Mouse (Mus musculus) fat pad, adult 2 months (tissue): ENCODE measurements around the gene Cyp1b1.

Source experiments
- DNase-seq: peaks from one replicate; pipeline ENCODE4 v3.0.0-alpha.2; 2011; ENCODE audit warnings: low read depth, low spot score; ENCODE audit errors: extremely low read depth

The Cyp1b1 gene

DNA sequence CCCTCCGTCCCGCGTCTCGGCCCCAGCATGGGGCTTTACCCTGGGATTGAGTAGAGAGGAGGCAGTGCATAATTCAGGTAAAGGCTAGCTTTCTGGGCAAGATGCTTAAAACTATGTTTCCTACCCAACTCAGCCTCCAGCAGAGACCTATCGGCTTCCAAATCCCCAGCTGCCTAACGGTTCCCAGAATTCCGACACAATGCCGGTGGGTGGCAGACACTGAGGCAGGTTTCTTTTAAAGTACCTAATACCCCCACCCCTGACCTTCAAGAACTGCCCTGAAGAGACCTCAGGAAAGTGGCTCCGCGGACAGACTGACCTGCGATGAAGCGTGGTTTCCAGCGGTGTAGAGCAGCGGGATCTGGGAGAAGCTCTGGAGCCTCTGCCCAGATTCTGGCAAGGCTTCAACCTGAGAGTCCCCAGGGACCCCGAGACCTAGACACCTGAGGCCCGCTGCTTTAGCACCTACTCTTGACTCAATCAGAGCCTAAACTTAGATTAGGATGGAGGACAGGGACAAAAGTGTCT, 429 bp downstream of the Cyp1b1 start:
- DNase-seq: no peak

DNA sequence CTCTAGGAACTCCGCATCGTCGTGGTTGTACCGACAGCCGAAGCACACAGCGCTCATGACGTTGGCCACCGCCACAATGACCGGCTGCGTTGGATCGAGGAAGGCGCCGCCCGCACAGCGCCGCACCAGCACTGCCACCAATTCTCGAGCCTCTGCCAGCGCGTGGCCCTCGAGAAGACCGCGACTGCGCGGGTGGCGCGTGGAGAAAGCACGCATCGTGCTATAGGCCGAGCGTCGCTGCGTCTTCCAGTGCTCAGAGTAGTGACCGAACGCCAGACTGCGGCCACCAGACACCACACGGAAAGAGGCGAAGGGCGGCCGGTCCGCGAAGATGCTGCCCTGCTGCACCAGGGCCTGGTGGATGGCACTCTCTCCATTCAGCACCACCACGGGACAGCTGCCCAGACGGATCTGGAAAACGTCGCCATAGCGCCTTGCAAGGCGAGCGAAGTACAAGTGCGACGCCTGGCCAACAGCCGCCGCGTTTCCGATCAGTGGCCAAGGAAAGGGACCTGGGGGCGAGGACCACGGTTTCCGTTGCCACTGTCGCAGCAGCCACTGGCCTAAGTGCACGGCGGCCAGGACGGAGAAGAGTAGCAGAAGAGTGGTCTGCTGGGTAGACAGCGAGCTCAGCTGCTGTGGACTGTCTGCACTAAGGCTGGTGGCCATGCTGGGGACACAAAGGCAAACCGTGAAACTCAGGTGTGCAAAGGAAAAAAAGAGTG, 1.1 kb downstream of the Cyp1b1 start:
- DNase-seq: no peak

DNA sequence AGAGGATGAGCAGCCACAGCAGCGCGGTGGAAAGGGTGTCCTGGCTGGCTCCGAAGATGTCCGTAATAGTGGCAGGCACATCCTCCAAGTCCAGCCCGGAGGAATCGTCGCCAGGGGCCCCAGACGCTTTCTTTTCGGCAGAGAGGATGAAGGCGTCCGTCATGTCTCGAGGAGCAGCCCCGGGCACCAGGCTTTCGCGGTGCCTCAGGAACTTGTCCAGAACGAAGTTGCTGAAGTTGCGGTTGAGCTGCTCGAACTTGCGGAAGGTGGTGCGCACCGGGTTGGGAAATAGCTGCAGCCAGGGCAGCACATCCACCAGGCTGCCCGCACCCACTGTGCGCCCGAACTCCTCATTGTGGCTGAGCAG, 1.6 kb downstream of the Cyp1b1 start:
- DNase-seq: no peak

DNA sequence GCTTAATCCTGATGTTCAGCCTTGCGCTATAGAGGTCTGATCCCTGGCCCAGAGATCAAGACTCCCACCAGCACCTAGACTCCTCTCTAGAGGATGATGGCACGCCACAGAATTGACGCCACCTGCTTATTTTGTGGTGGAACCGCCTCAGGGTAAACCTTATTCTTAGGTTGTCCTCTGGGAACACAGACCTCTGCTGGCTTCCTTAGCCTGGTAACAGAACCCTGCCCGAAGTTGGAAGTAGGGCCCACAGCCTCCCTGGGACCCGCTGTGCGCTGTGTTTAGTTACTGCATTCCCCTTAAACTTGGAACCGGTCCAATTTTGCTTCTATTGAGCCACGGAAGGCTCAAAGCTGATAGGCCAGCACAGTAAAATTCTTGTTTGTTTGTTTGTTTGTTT, 2.3 kb downstream of the Cyp1b1 start:
- DNase-seq: no peak

DNA sequence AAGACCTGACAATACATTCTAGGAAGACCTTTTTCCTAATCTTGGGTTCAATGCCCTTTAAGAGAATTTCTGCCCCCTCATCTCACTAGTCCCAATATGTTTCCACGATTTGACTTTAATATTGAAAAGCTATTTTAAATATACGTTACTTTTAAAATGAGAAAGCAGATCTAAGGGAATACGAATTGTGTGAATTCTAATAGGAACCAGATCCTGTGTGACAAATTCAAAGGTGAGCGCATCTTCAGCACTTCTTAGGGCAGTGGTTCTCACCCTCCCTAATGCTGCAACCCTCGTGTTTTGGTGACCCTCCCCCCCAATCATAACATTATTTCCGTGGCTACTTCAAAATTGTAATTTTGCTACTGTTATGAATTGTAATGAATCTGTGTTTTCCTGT, 2.9 kb downstream of the Cyp1b1 start:
- DNase-seq: no peak

DNA sequence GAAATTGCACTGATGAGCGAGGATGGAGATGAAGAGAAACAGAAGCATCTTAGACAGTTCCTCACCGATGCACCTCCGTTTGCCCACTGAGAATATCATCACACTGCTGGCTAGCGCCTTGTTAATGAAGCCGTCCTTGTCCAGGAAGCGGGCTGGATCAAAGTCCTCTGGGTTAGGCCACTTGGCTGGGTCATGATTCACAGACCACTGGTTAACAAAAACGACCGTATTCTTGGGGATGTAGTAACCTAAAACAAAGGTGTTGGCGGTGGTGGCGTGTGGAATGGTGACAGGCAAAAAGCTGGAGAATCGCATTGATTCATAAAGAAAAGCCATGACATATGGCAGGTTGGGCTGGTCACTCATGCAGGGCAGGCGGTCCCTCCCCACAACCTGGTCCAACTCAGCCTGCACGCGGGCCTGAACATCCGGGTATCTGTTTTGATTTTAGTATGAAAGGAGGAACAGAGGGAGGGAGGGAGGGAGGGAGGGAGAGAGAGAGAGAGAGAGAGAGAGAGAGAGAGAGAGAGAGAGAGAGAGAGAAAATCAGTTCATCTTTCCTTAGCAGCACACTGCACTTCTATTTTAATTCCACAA, 4.5 kb downstream of the Cyp1b1 start:
- DNase-seq: no peak

DNA sequence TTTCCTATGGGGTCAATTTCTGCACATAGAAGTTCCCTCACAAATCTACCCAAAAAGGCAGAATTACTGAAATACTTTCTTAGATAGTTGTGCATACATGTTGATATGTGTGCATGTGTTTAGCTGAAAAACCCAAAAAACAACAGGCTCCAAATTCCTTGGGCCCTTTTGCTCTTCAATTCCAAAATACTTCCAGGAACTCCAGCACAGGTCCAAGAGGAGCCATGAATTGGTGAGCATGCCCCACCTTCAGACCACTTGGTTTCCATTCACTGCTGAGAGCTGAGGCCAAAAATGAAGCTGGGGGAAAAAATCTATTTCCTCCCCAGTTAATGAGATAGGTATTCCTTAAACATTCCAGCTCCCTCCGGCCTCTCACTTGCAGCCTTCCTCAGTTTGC, 5.1 kb downstream of the Cyp1b1 start:
- no peak for DNase-seq

DNA sequence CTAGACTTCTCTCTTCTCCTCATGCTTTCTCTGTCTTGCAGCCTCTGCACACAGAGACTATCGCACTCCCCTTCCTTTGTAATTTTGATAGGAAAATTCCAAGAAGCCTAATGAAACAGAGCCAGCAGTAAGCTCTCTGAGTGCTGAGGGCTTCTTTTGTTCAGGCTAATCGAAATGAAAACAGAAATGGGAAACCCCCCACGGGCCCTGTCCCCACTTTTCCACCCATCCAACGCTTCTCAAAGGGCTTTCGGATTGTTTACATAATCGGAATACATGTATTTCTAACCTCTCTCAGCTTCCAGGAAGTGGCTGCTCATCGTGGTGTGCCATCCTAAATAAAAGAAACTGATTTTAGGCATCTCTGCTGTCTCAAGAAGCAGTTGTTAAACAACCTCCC, 6.7 kb downstream of the Cyp1b1 start:
- no peak for DNase-seq

DNA sequence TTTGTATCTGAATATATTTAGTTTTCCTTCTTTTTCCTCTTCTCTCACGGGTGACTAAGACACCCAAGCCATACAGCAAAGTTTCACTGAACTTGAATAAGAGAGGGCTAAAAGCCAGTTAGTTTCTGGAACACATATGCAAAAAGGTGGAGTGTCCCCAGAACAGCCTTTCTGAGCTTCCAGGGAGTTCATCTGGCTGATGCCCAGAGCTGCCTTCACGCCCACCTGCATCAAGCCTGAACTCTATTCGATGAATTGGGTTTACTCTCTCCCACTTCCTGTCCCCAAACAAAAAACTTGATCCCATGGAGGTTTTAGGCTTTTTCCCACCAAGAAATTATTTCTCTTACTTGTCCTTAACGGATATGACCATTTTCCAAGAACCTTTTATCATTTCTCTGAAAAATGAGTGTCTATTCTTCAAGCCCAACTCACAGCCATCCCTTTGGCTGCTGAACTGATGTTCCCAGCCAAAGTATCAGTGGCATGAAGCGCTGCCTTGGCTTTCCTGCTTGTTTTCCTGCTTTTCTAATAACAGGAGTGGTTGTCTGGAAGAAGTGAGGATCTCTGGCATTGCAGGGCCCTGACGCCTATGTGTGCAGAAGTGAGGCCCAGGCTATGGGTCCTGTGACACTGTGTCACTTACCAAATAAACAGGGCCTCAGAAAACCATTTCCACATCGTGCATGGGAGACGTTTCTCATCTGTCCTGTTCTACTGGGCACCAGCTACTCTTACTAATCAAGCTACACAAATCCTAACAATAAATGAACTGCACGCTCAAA, 9.0 kb downstream of the Cyp1b1 start:
- no peak for DNase-seq

DNA sequence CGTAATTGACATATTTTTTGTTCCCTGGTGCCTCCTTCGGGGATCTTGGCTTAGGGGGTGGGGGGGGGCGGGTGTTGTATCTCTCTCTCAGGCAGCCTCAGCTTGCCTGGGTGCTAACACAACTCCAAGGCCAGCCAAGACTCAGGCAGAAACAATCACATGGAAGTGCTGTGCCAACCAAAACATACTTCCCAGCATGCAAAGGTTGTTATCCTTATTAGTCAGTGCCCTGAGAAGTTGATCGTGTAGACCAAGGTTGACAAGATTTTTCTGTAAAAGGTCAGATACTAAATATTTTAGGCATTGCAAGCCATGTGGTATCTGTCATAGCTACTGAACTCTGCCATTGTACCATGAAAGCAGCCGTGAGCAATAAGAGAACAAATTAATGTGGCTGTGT, 14.0 kb downstream of the Cyp1b1 start:
- peak; percentile 56 for DNase-seq

DNA sequence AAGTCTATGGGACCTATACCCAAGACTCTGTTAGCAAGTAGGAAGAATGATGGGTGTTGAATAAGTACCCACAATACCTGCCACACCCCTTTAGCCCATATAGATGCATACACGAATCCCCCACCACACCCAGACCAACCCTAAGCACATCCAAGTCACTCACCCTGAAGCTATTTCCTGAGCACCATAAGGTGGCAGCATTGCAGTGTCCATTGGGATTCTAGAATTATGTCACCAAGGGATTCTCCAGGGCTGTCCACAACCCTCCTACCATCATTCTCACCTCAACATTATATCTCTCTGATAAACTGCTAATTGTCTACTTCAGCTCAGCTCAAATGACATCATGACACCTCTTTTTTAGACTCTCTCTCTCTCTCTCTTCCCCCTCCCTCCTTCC, 15.7 kb downstream of the Cyp1b1 start:
- DNase-seq: no peak

DNA sequence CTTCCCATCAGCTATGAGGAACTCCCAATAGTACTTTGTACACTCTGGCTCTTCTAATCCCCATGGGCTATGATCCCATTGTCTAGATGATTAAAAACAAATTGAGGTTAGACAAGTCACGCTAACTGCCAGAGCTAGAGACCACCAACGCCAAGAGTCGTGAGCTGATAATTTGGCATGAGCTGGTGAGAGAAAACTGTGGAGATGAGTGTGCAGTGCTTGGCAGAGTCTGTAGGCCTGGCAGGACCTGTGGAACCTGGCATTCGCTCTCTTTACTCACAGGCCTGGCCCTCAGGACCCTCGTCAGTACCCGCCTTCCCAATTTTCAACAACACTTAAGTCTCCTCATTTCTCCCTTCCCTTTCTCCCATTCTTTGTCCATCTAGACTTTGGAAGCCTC, 19.3 kb downstream of the Cyp1b1 start:
- DNase-seq: no peak

DNA sequence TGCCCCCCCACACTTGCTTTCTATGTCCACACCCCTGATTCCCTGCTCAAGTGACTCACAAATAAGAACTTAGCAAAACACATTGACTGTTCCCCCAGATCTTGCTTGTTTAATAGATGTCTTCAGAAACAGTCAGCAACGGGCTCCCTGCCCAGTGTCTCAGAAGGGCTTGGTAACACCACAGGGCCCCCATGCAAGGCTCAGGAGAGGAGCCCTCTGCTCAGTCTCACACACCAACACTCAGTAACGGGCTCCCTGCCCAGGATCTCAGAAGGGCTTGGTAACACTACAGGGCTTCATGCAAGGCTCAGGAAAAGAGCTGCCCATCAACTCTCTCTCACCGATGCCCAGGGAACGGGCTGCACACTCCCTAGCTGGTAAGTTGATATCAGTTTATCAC, 19.8 kb downstream of the Cyp1b1 start:
- no peak for DNase-seq

DNA sequence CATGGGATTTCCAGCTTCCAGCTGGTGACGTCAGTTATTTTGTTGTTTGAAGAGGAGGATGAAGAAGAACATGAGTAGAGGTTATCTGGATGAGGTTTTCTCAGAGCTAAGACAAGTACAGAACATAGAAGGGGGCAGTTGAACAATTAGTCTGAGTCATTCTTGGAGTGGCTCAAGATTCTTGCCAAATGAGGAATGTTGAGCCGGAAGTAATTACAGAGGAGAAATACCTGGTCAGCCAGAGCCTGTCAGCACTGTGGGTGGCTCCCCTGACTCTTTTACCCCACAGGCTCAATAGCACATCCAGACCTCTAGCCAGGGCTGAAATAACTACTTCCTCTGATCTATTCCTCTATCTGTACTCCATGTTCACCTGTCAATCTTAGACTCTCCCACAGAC, 44.0 kb downstream of the Cyp1b1 start:
- no peak for DNase-seq

DNA sequence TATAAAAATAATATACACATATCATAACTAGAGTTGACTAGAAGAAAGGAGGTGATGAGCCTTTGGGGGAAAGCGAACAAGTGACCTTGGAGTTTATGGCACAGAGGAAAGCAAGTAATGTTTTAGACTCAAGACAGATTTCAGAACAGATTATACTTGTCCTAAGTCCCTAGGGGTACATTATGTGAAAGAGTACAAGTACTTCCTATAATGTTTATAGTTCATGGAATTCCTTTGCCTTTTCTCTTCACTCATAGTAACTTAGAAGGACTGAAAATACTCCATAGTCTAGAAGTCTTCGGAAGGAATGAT, 50.8 kb downstream of the Cyp1b1 start:
- DNase-seq: no peak

DNA sequence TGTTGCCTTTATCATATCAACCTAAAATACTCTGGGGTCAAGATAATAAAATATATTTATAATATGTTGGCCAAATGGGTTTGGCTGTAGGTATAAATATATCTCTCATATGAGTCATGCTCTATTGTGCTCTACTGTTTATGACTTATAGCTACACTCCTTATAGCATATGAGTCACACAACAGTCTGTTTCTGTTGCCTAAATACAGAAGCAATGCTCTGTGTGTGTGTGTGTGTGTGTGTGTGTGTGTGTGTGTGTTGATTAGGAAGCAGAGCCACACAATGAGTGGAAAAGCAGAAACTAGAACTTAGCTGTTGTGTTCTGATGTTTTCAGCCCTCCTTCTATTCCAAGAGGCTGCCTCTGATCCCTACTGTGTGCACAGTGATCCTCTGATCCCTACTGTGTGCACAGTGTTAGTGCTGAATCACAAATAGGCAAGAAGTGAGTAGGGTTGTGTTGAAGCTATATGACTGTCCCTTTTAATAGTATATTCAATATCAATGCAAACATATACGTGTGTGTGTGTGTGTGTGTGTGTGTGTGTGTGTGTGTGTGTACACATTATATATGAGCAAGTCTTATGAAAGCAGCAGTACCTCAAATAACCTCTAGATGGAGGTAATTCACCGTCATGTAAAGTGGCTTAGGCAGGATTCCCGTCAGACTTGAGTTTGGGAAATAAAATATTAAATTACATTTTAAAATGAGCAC, 51.3 kb downstream of the Cyp1b1 start:
- DNase-seq: peak; percentile 18

DNA sequence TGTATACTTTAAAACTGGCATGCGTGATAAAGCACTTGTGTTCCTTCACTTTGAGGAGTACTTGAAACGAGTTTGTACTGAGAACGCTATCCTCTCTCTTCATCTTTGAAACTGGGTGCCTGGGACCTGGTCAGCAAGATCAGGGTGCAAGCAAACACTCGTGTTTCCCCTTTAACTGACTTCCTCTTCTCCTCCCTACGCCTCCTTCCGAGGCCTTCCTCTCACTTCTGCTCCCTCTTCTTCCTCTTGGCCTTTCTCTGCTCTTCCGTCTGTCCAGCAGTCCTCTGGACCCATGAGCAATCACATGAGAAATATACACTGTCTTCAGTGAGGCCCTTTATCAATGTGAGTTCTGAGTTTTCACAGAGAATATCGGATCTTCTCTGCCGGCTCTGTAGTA, 53.0 kb downstream of the Cyp1b1 start:
- DNase-seq: no peak

DNA sequence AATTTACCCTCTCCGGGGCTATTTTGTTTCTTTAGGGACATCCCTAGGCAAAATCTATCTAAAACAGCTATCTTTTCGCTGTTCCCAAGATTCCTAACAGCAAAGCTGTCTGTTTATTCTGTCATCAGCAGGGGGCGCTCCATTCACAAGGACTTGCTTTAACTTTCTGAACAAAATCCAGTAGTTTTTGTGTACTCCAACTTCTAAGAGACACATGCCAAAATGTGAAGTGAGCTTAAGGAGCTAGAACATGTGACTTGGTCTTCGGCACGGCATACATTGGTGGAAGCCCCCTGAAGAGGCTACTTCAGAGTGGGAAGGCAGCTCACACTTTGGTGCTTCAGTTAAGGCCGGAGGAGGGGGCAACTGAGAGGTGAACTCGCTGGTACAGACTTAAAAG, 53.5 kb downstream of the Cyp1b1 start:
- no peak for DNase-seq

DNA sequence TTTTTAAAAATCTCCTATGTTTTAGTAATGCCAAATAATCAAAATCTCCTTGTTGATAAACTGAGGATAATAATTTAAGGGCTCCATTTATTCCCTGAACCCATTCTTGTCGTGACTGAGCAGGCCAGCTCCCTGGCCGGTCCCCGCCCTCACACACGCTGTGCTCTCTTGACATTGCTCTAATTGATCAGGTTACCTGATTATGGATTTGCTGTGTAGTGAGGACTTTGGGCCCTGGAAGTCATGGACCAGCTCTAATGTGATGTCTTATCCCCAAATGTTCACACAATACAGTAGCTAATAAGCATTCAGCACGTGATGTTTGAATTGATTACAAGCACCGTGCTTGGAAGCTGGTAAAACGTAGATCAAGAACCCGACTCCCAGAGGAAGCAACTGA, 56.0 kb downstream of the Cyp1b1 start:
- DNase-seq: no peak

DNA sequence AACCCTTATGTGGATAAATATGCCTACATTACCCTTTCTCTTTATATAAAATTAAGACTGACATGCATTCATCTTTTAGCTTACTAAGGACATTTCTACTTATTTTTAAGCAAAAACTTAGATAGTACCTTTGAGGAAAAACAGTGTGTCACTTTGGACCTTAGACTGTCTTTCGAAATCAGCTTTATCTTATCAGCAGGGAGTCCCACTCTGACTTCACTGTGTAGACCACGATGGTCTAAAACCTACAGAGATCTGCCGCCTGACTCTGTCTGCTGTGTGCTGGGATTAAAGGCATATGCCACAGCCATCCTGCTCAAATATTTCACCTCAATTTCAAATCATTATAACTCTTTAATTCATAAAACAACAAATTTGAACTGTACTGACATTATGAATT, 56.4 kb downstream of the Cyp1b1 start:
- DNase-seq: no peak

DNA sequence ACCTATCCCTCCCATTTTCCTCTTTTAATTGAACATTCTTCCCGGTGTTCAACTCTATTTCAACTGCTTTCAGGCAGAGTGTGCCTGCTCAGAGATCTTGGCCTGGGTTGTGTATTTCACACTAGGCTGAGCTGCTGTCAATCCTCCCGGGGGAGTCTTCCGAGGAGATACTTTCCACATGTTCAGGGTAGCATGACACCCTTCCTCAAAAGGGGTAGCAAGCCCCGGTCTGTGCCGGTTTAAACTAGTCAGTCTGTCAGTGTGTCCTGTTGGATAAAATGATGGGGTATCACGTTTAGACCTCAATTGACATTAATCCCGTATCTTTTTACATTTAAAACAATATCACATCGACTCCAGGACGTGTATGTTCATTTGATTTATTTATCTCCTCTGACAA, 57.1 kb downstream of the Cyp1b1 start:
- DNase-seq: no peak

DNA sequence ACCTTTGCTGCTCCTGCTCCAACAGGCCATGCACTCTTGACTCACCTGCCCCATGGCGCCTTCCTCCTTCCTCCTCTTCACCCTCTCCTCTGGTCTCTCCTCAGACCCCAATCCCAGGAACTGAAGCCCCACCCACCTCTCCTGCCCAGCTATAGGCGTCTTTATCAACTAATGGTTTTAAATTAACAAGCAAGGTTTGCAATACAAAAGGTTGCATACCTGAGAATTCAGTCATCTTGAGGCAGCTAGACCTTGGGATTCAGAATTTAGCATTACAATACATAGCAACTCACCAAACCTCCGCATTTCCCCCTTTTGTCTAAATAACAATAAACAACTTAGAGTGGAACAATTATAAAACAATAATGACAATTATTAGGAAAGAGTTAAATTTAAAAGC, 60.7 kb downstream of the Cyp1b1 start:
- no peak for DNase-seq
